Mouse (Mus musculus) thymus, adult 2 months (tissue): ENCODE results near the gene Pdss2.

Source experiments
- CTCF ChIP-seq: fragments of 200-500 bp; IDR thresholded peaks from 2 replicates; pipeline ENCODE4 v1.5.1; 2012; ENCODE audit warnings: mild to moderate bottlenecking, control low read depth, low read length, moderate library complexity, borderline replicate concordance; ENCODE audit not compliant: control insufficient read depth, poor library complexity, insufficient read depth; ENCODE audit errors: extremely low read depth
- POLR2A ChIP-seq: fragments of 200-500 bp; IDR thresholded peaks from 2 replicates; pipeline ENCODE4 v1.6.1; 2012; ENCODE audit warnings: mild to moderate bottlenecking, low read length, control low read depth, moderate library complexity; ENCODE audit not compliant: control insufficient read depth, poor library complexity, insufficient read depth; ENCODE audit errors: extremely low read depth

GRCm38 (mm10) chr10:43339811-43340210, 118.5 kb downstream of the Pdss2 start:
- TF ChIP-seq POLR2A = no peak
- TF ChIP-seq CTCF = no peak
